Mouse (Mus musculus): ENCODE data around the gene Fbln2.

DNA sequence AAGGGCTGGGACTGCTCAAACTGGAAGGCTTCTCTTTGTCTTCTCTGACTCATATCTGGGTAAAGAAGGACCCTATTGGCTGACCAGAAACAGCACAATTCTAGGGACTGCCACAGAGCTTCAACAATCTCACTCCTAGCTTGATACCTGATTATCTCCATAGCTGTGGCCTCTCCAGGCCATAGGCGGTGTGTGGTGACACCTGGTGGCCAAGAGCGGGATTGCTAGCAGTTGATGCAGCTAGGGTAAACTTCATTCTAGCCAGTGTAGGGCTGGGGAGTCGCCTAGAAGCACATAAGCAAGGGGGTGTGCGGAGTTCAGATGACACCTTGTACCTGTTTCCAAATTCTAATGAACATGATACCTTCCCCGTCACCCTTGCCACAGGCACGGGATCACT, 69.0 kb downstream of the Fbln2 start:
- no peak for TF ChIP-seq FLI1 (IDR thresholded peaks at IDR 0.05; ENCODE audit: low read length)
- TF ChIP-seq GATA1 (IDR thresholded peaks at IDR 0.05; ENCODE audit: borderline replicate concordance, low read length) = no peak
